Mouse (Mus musculus): ENCODE results near the gene Adam10. TPM values are rescaled to one million over a fixed set of nuclear protein-coding genes. Genes with fewer than 3 reads are reported as not detected.

The Adam10 gene
- 44.9 and 47.7 TPM in 2 replicates for polyA plus RNA-seq (2012; rRNA removed)

- Histone ChIP-seq H3K27me3 (ENCODE audit: control insufficient read depth, insufficient read depth, low read length) (no peaks in the 10 kb centered on the region), H3K27ac (ENCODE audit: insufficient read depth, low read length) (peak within 1 kb of the TSS; percentile 93), H3K4me3 (replicated peaks; ENCODE audit: insufficient read depth, low read depth, low read length) (peak within 1 kb of the TSS; percentile 85), H3K4me1 (ENCODE audit: control insufficient read depth, insufficient read depth, low read length) (no peaks in the 10 kb centered on the region; the same call in 1 of the 2 replicates)
- peak; percentile 98 to 99 for DNase-seq
- under 1% methylated on average over 47 of the region's 48 CpGs for WGBS
- TF ChIP-seq POLR2A (IDR thresholded peaks at IDR 0.05; ENCODE audit: borderline replicate concordance, insufficient read depth, low read length), result peak; percentile 70
- no peak for TF ChIP-seq CTCF (IDR thresholded peaks at IDR 0.05; ENCODE audit: borderline replicate concordance, insufficient read depth, low read depth, low read length)
These were observed at the start of gene Adam10 for GRCm38 (mm10) chr9:70678682-70679131. Adam10 (plus strand) TSS chr9:70678997.

DNA sequence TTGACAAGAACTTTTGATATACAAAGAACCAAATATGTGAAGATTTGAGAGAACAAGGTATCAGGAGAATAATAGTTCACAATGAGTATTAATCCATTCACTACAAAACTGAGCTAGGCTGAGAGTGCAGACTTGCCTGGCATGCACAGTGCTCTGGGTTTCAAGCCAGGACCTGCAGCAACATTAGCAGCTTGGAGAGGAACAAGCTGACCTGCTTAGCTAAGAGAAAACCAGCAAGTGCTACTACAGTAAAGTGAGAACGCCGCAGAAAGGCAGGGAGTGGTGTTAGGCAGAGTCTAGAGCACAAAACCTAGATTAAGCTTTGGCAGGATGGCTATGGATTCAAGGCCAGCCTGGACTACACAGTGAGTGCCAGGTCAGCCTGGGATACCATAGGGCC lies 49.1 kb upstream of the Adam10 start:
- no peak for TF ChIP-seq CTCF (IDR thresholded peaks at IDR 0.05; ENCODE audit: borderline replicate concordance, insufficient read depth, low read depth, low read length)
- TF ChIP-seq POLR2A (IDR thresholded peaks at IDR 0.05; ENCODE audit: borderline replicate concordance, insufficient read depth, low read length), result no peak
- H3K27ac ChIP-seq (ENCODE audit: insufficient read depth, low read length), result 0 out of 2 replicates have a peak overlapping the region, but pooled peaks have one; percentile 11
- H3K4me3 ChIP-seq (replicated peaks; ENCODE audit: insufficient read depth, low read depth, low read length), result no peak overlapping the region
- 4% methylated on average over 2 of the region's 2 CpGs for WGBS
- no peaks in the 10 kb centered on the region for H3K27me3 ChIP-seq (ENCODE audit: control insufficient read depth, insufficient read depth, low read length)
- peak; percentile 66 to 82 for DNase-seq
- H3K4me1 ChIP-seq (ENCODE audit: control insufficient read depth, insufficient read depth, low read length), result peaks cover 3% of the 10 kb centered on the region; the same call in 1 of the 2 replicates

GRCm38 (mm10) chr9:70631665-70632064 lies 47.1 kb upstream of the Adam10 start:
- TF ChIP-seq CTCF (IDR thresholded peaks at IDR 0.05; ENCODE audit: borderline replicate concordance, insufficient read depth, low read depth, low read length) (no peak), POLR2A (IDR thresholded peaks at IDR 0.05; ENCODE audit: borderline replicate concordance, insufficient read depth, low read length) (no peak)
- no peak overlapping the region for H3K4me3 ChIP-seq (replicated peaks; ENCODE audit: insufficient read depth, low read depth, low read length)
- no peak for DNase-seq
- no peak overlapping the region for H3K27ac ChIP-seq (ENCODE audit: insufficient read depth, low read length)
- peaks cover 3% of the 10 kb centered on the region; the same call in 1 of the 2 replicates for H3K4me1 ChIP-seq (ENCODE audit: control insufficient read depth, insufficient read depth, low read length)
- 26% methylated on average over 5 of the region's 5 CpGs for WGBS
- no peaks in the 10 kb centered on the region for H3K27me3 ChIP-seq (ENCODE audit: control insufficient read depth, insufficient read depth, low read length)

DNA sequence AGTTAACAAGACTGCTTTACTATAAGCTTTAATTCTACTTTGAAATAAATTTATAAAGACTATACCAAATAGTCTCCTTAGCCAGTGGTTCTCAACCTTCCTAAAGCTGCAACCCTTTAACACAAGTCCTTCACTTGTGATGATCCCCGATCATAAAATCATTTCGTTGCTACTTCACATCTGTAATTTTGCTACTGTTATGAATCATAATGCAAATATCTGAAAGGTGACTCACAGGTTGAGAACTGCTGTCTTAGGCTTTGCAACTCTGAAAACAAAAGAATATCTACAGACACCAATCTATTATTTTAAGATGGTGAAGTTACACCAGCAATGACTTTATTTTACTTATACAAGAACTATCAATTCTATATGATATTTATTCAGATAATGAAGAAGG lies 42.0 kb upstream of the Adam10 start:
- no peak for DNase-seq
- no peak overlapping the region for H3K4me3 ChIP-seq (replicated peaks; ENCODE audit: insufficient read depth, low read depth, low read length)
- no peak overlapping the region for H3K27ac ChIP-seq (ENCODE audit: insufficient read depth, low read length)
- TF ChIP-seq CTCF (IDR thresholded peaks at IDR 0.05; ENCODE audit: borderline replicate concordance, insufficient read depth, low read depth, low read length) (no peak), POLR2A (IDR thresholded peaks at IDR 0.05; ENCODE audit: borderline replicate concordance, insufficient read depth, low read length) (no peak)
- no peaks in the 10 kb centered on the region; the same call in 1 of the 2 replicates for H3K4me1 ChIP-seq (ENCODE audit: control insufficient read depth, insufficient read depth, low read length)
- WGBS, result 87% methylated on average over 2 of the region's 2 CpGs
- no peaks in the 10 kb centered on the region for H3K27me3 ChIP-seq (ENCODE audit: control insufficient read depth, insufficient read depth, low read length)

DNA sequence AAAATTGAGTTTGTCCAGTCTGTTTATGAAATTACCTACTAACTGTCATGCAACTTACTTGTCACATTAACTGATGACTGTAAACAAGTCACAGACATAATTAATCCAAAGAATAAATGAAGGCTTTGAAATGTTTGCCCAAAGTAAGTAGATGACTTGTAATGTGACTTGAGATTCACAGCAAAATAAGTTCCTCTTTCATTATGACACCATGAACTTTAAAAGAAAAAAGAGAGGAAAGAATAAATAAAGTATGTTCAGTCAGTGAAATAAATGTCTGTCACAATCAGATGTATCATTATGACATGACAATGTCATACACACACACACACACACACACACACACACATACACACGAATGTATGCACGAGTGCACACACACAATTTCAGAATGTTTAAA lies 28.5 kb upstream of the Adam10 start:
- TF ChIP-seq CTCF (IDR thresholded peaks at IDR 0.05; ENCODE audit: borderline replicate concordance, insufficient read depth, low read depth, low read length) (no peak), POLR2A (IDR thresholded peaks at IDR 0.05; ENCODE audit: borderline replicate concordance, insufficient read depth, low read length) (no peak)
- H3K4me3 ChIP-seq (replicated peaks; ENCODE audit: insufficient read depth, low read depth, low read length), result no peak overlapping the region
- peaks cover 14% of the 10 kb centered on the region for H3K4me1 ChIP-seq (ENCODE audit: control insufficient read depth, insufficient read depth, low read length)
- no peak for DNase-seq
- 68% methylated on average over 2 of the region's 2 CpGs for WGBS
- no peaks in the 10 kb centered on the region for H3K27me3 ChIP-seq (ENCODE audit: control insufficient read depth, insufficient read depth, low read length)
- no peak overlapping the region for H3K27ac ChIP-seq (ENCODE audit: insufficient read depth, low read length)

DNA sequence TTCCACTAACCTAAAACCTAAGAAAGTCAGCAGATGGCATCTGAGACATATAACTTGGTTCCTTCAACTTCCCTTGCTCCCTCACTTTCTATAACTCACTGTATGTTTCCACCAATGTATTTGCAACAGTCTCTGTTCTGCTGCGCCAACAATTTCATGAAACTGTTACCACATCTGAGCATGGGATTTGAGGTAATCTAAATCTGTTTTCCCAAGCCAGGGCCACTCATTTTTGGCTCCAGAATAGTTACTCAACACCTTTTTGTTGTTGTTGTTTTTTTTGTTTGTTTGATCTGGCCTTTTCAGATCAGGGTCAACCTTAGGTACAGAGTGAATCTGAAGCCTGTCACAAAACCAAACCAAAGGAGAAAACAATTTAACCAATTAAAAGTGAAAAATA lies 27.8 kb upstream of the Adam10 start:
- Histone ChIP-seq H3K27ac (ENCODE audit: insufficient read depth, low read length) (no peak overlapping the region), H3K4me1 (ENCODE audit: control insufficient read depth, insufficient read depth, low read length) (peaks cover 14% of the 10 kb centered on the region), H3K27me3 (ENCODE audit: control insufficient read depth, insufficient read depth, low read length) (no peaks in the 10 kb centered on the region), H3K4me3 (replicated peaks; ENCODE audit: insufficient read depth, low read depth, low read length) (no peak overlapping the region)
- DNase-seq, result no peak
- TF ChIP-seq CTCF (IDR thresholded peaks at IDR 0.05; ENCODE audit: borderline replicate concordance, insufficient read depth, low read depth, low read length), result no peak
- TF ChIP-seq POLR2A (IDR thresholded peaks at IDR 0.05; ENCODE audit: borderline replicate concordance, insufficient read depth, low read length), result no peak
- 72% methylated on average over 1 of the region's 1 CpGs for WGBS

GRCm38 (mm10) chr9:70652221-70652620 lies 26.6 kb upstream of the Adam10 start:
- no peak for DNase-seq
- no peaks in the 10 kb centered on the region for H3K27me3 ChIP-seq (ENCODE audit: control insufficient read depth, insufficient read depth, low read length)
- 17% methylated on average over 2 of the region's 2 CpGs for WGBS
- no peak for TF ChIP-seq POLR2A (IDR thresholded peaks at IDR 0.05; ENCODE audit: borderline replicate concordance, insufficient read depth, low read length)
- TF ChIP-seq CTCF (IDR thresholded peaks at IDR 0.05; ENCODE audit: borderline replicate concordance, insufficient read depth, low read depth, low read length), result no peak
- H3K4me3 ChIP-seq (replicated peaks; ENCODE audit: insufficient read depth, low read depth, low read length), result peak overlapping the region; percentile 56
- H3K27ac ChIP-seq (ENCODE audit: insufficient read depth, low read length), result no peak overlapping the region
- peaks cover 11% of the 10 kb centered on the region; the same call in 1 of the 2 replicates for H3K4me1 ChIP-seq (ENCODE audit: control insufficient read depth, insufficient read depth, low read length)

DNA sequence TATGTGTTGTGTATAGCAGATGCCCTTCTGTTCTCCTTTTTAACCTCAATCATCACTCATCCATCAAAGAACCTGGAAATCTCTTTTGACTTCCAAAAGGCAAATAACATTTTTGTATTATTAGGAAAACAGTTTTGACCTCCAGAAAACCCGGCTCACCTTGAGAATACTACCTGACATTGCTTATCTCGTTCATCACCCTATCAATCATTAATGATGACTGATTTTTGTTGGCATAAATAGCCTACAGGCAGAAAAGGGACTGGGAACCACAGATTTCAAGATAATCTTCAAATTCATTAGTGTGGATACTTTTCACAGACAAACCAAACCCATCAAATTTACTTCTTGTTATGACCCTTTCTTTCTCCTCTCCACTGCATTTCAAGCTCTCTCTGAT lies 24.9 kb upstream of the Adam10 start:
- no peak for DNase-seq
- Histone ChIP-seq H3K27ac (ENCODE audit: insufficient read depth, low read length) (no peak overlapping the region), H3K27me3 (ENCODE audit: control insufficient read depth, insufficient read depth, low read length) (no peaks in the 10 kb centered on the region), H3K4me3 (replicated peaks; ENCODE audit: insufficient read depth, low read depth, low read length) (peak overlapping the region; percentile 100), H3K4me1 (ENCODE audit: control insufficient read depth, insufficient read depth, low read length) (peaks cover 11% of the 10 kb centered on the region; the same call in 1 of the 2 replicates)
- TF ChIP-seq POLR2A (IDR thresholded peaks at IDR 0.05; ENCODE audit: borderline replicate concordance, insufficient read depth, low read length) (no peak), CTCF (IDR thresholded peaks at IDR 0.05; ENCODE audit: borderline replicate concordance, insufficient read depth, low read depth, low read length) (no peak)
- WGBS, result 11% methylated on average over 2 of the region's 2 CpGs

Data from cerebellum, adult 2 months (tissue).